Mouse (Mus musculus) CH12.LX (cell line): ENCODE measurements around the gene Kalrn. TPM values are rescaled to one million over a fixed set of nuclear protein-coding genes. Genes with fewer than 3 reads are reported as not detected.

Experiments used
- DNase-seq: peaks from one replicate; pipeline ENCODE4 v3.0.0-alpha.2; 2013; ENCODE audit errors: extremely low read depth
- H3K27ac ChIP-seq: 2 replicates; pipeline ENCODE4 v1.5.1; 2012; ENCODE audit warnings: low read depth, mild to moderate bottlenecking, control low read depth, moderate library complexity; ENCODE audit not compliant: insufficient read depth
- H3K27me3 ChIP-seq: replicated peaks from 2 replicates; pipeline ENCODE3; 2012; ENCODE audit warnings: inconsistent platforms
- H3K36me3 ChIP-seq, 2 experiments: replicated peaks in 1 of 2; 2 replicates each; pipeline versions ENCODE3 to v1.6.1; 2012; ENCODE audit warnings: inconsistent platforms in 1 of 2, low read length in 1 of 2, mild to moderate bottlenecking in 1 of 2, mixed read lengths in 1 of 2, moderate library complexity in 1 of 2; ENCODE audit not compliant: control insufficient read depth in 1 of 2, insufficient read depth in 1 of 2
- H3K4me1 ChIP-seq, 2 experiments: 2 replicates each; pipeline ENCODE4 v1.6.1; 2012; ENCODE audit warnings: inconsistent platforms in 1 of 2, moderate library complexity in 1 of 2; ENCODE audit not compliant: insufficient read depth in 2 of 2, control insufficient read depth in 1 of 2
- H3K4me2 ChIP-seq: 2 replicates; pipeline ENCODE4 v1.6.1; 2012; ENCODE audit warnings: low read depth, mild to moderate bottlenecking, control low read depth; ENCODE audit not compliant: poor library complexity, insufficient read depth, severe bottlenecking
- H3K4me3 ChIP-seq, 3 experiments: fragments of 150-350 bp in 1 of 3; sonication (generic) in 1 of 3; replicated peaks in 1 of 3; 2 replicates each; pipeline versions ENCODE3 to v1.5.1; 2011 to 2012; ENCODE audit warnings: low read depth in 2 of 3, low read length in 2 of 3, mild to moderate bottlenecking in 2 of 3, moderate library complexity in 2 of 3, control low read depth in 1 of 3, improper control_type of control experiment in 1 of 3, inconsistent platforms in 1 of 3, mixed read lengths in 1 of 3; ENCODE audit not compliant: poor library complexity in 1 of 3
- H3K79me2 ChIP-seq: replicated peaks from 2 replicates; pipeline ENCODE4 v1.6.1; 2012; ENCODE audit warnings: mild to moderate bottlenecking, moderate library complexity; ENCODE audit not compliant: control insufficient read depth, poor library complexity, insufficient read depth, severe bottlenecking; ENCODE audit errors: extremely low read depth
- H3K9ac ChIP-seq: 2 replicates; pipeline ENCODE4 v1.6.1; 2012; ENCODE audit warnings: low read depth, mild to moderate bottlenecking, control low read depth, moderate library complexity; ENCODE audit not compliant: insufficient read depth
- H3K9me3 ChIP-seq: replicated peaks from 2 replicates; pipeline ENCODE3; 2012; ENCODE audit warnings: low read length, inconsistent platforms, mixed read lengths
- BHLHE40 ChIP-seq: IDR thresholded peaks from 2 replicates; pipeline ENCODE4 v1.6.1; 2011; ENCODE audit warnings: mild to moderate bottlenecking, low read depth, low read length, improper control_type of control experiment
- CHD1 ChIP-seq: IDR thresholded peaks from 2 replicates; pipeline ENCODE4 v1.6.1; 2012; ENCODE audit warnings: low read depth, low read length, improper control_type of control experiment, inconsistent platforms
- CHD2 ChIP-seq: IDR thresholded peaks from 2 replicates; pipeline ENCODE4 v1.6.1; 2011; ENCODE audit warnings: low read length, improper control_type of control experiment
- CTCF ChIP-seq, 2 experiments: IDR thresholded peaks in 1 of 2; conservative IDR thresholded peaks in 1 of 2; 2 replicates each; pipeline ENCODE4 v1.5.1; 2011 to 2012; ENCODE audit warnings: low read depth in 2 of 2, low read length in 2 of 2, improper control_type of control experiment in 1 of 2, inconsistent platforms in 1 of 2, mild to moderate bottlenecking in 1 of 2, moderate library complexity in 1 of 2
- E2F4 ChIP-seq: IDR thresholded peaks from 2 replicates; pipeline ENCODE4 v1.6.1; 2011; ENCODE audit warnings: low read depth, low read length, improper control_type of control experiment; ENCODE audit not compliant: insufficient replicate concordance
- ELF1 ChIP-seq: IDR thresholded peaks from 2 replicates; pipeline ENCODE4 v1.6.1; 2014; ENCODE audit warnings: low read depth, mild to moderate bottlenecking, inconsistent platforms, low read length, improper control_type of control experiment
- EP300 ChIP-seq: IDR thresholded peaks from 2 replicates; pipeline ENCODE4 v1.6.1; 2011; ENCODE audit warnings: low read length, improper control_type of control experiment
- GABPA ChIP-seq: IDR thresholded peaks from 2 replicates; pipeline ENCODE4 v1.6.1; 2012; ENCODE audit warnings: low read depth, low read length, improper control_type of control experiment, inconsistent platforms; ENCODE audit not compliant: insufficient replicate concordance
- JUN ChIP-seq: IDR thresholded peaks from 2 replicates; pipeline ENCODE4 v1.6.1; 2011; ENCODE audit warnings: low read depth, mild to moderate bottlenecking, low read length, improper control_type of control experiment, moderate library complexity; ENCODE audit not compliant: insufficient read depth
- JUND ChIP-seq: conservative IDR thresholded peaks from 2 replicates; pipeline ENCODE4 v1.6.1; 2011; ENCODE audit warnings: low read depth, low read length, improper control_type of control experiment
- KAT2A ChIP-seq: IDR thresholded peaks from 2 replicates; pipeline ENCODE4 v1.6.1; 2012; ENCODE audit warnings: low read length, improper control_type of control experiment, inconsistent platforms; ENCODE audit not compliant: insufficient replicate concordance
- MAFK ChIP-seq: IDR thresholded peaks from 2 replicates; pipeline ENCODE4 v1.6.1; 2011; ENCODE audit warnings: low read length, improper control_type of control experiment; ENCODE audit not compliant: insufficient replicate concordance
- MAZ ChIP-seq: IDR thresholded peaks from 2 replicates; pipeline ENCODE4 v1.6.1; 2012; ENCODE audit warnings: low read depth, mild to moderate bottlenecking, inconsistent platforms, low read length, improper control_type of control experiment, moderate library complexity
- MXI1 ChIP-seq: IDR thresholded peaks from 2 replicates; pipeline ENCODE4 v1.6.1; 2011; ENCODE audit warnings: mild to moderate bottlenecking, low read depth, low read length, improper control_type of control experiment
- NELFE ChIP-seq: IDR thresholded peaks from 2 replicates; pipeline ENCODE4 v1.6.1; 2011; ENCODE audit warnings: low read depth, low read length, improper control_type of control experiment
- NRF1 ChIP-seq: IDR thresholded peaks from 2 replicates; pipeline ENCODE4 v1.6.1; 2014; ENCODE audit warnings: low read depth, mild to moderate bottlenecking, inconsistent platforms, low read length, improper control_type of control experiment, moderate library complexity
- PAX5 ChIP-seq: IDR thresholded peaks from 2 replicates; pipeline ENCODE4 v1.6.1; 2012; ENCODE audit warnings: low read length, inconsistent platforms, mixed read lengths
- POLR2AphosphoS2 ChIP-seq: IDR thresholded peaks from 2 replicates; pipeline ENCODE4 v1.6.1; 2011; ENCODE audit warnings: low read depth, low read length, improper control_type of control experiment
- RAD21 ChIP-seq: IDR thresholded peaks from 2 replicates; pipeline ENCODE4 v1.6.1; 2011; ENCODE audit warnings: low read depth, mild to moderate bottlenecking, low read length, improper control_type of control experiment, moderate library complexity
- SIN3A ChIP-seq: IDR thresholded peaks from 2 replicates; pipeline ENCODE4 v1.6.1; 2012; ENCODE audit warnings: low read length, improper control_type of control experiment, inconsistent platforms
- SMC3 ChIP-seq: IDR thresholded peaks from 2 replicates; pipeline ENCODE4 v1.6.1; 2011; ENCODE audit warnings: low read depth, low read length, improper control_type of control experiment
- UBTF ChIP-seq: IDR thresholded peaks from 2 replicates; pipeline ENCODE4 v1.6.1; 2012; ENCODE audit warnings: low read depth, mild to moderate bottlenecking, inconsistent platforms, low read length, improper control_type of control experiment, moderate library complexity
- ZNF384 ChIP-seq: IDR thresholded peaks from 2 replicates; pipeline ENCODE4 v1.6.1; 2012; ENCODE audit warnings: low read depth, low read length, improper control_type of control experiment, inconsistent platforms
- dilution Hi-C: fragments of 300-500 bp; cut with MboI; formaldehyde crosslinking; loops from 2 replicates; pipeline ENCODE4 v1.14.3; 2020; ENCODE audit warnings: low sequenced_read_pairs; ENCODE audit not compliant: extremely low pct_unique_long_range_greater_than_20kb, extremely low pct_ligation_motif_present
- in situ Hi-C: fragments of 300-500 bp; cut with MboI; formaldehyde crosslinking; loops from 3 replicates; pipeline ENCODE4 v1.14.3; 2019; ENCODE audit warnings: low sequenced_read_pairs, low pct_ligation_motif_present, low pct_unique_long_range_greater_than_20kb, mixed read lengths
- polyA plus RNA-seq: library from polyadenylated mRNA; unstranded; fragments of >175 nt; gene quantifications from 2 replicates; pipeline ENCODE4 v1.2.1, GENCODE M21; 2012; ENCODE audit warnings: low read depth; ENCODE audit not compliant: insufficient read length
- total RNA-seq, 2 experiments: library from RNA; depleted of rRNA; stranded (reverse); fragments of 300-350 nt in 1 of 2; fragments of >200 nt in 1 of 2; gene quantifications; 2 replicates each; pipeline ENCODE4 v1.2.3; 2012 to 2014

The Kalrn gene
- total and polyA plus RNA-seq, 3 experiments, result 0.08 to 0.09 TPM; not detected in 1

GRCm38 (mm10) chr16:33930785-33931184 lies 642.5 kb downstream of the Kalrn start:
- H3K9ac ChIP-seq, result no peak overlapping the region
- no peak for TF ChIP-seq BHLHE40
- no peak for TF ChIP-seq JUND
- TF ChIP-seq EP300, result no peak
- TF ChIP-seq MXI1, result no peak
- TF ChIP-seq RAD21, result no peak
- TF ChIP-seq MAFK, result no peak
- no peak for TF ChIP-seq UBTF
- TF ChIP-seq KAT2A, result no peak
- no peak for TF ChIP-seq GABPA
- TF ChIP-seq CTCF (conservative IDR thresholded peaks at IDR 0.05 in 1 of 2, IDR thresholded peaks at IDR 0.05 in 1 of 2; ENCODE audit: low read depth in 2 of 2, low read length in 2 of 2), result no peak
- TF ChIP-seq PAX5, result no peak
- no peak for TF ChIP-seq SMC3
- TF ChIP-seq CHD1, result no peak
- TF ChIP-seq CHD2, result no peak
- no peak for TF ChIP-seq POLR2AphosphoS2
- TF ChIP-seq E2F4, result no peak
- in situ Hi-C loops (no loop called here), dilution Hi-C loops (no loop called here)
- DNase-seq, result no peak
- H3K79me2 ChIP-seq, result no peaks in the 10 kb centered on the region
- no peak overlapping the region for H3K4me3 ChIP-seq
- peaks cover 52% of the 10 kb centered on the region for H3K27me3 ChIP-seq
- peaks cover 2% of the 10 kb centered on the region for H3K9me3 ChIP-seq
- no peaks in the 10 kb centered on the region for H3K4me1 ChIP-seq
- H3K4me2 ChIP-seq, result no peak overlapping the region
- H3K27ac ChIP-seq, result no peak overlapping the region
- H3K36me3 ChIP-seq, result no peaks in the 10 kb centered on the region

DNA sequence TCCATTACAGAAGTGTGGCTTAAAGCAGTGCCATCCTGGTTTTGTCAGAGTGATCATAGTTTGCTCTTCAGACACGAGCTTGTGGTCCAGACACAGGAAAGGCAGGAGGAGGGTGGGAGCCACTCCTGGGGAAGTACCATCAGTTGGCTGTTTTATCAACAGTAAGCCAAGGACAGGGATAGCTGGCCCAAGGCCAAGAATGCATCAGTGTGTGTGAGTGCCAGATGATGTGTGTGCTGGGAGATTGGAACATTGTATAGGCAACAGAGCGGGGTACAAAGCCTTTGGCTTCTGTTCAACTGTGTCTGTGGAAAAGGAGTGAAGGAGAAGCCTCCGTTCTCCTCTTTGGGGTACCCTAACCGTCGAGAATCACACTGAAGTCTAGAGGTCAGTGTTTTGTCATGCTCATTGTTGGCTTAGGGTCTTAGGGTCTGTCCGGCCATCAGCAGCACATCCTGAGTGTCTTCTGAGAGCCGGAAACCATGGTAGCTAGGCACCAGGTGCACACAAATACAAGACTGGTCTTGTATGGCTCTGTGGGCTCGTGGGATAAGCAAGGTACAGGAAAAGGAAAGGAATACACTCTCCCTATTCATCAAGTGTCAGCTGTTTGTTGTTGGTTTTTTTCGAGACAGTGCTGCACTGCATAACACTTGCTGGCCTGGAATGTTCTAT lies 644.4 kb downstream of the Kalrn start:
- H3K79me2 ChIP-seq, result no peaks in the 10 kb centered on the region
- DNase-seq, result no peak
- H3K9me3 ChIP-seq, result no peaks in the 10 kb centered on the region
- no peaks in the 10 kb centered on the region for H3K4me1 ChIP-seq
- no peaks in the 10 kb centered on the region for H3K36me3 ChIP-seq
- H3K4me3 ChIP-seq, result no peak overlapping the region
- H3K9ac ChIP-seq, result no peak overlapping the region
- in situ Hi-C loops, result no loop called here
- no peak overlapping the region for H3K4me2 ChIP-seq
- TF ChIP-seq MXI1 (no peak), MAZ (no peak), JUND (no peak), JUN (no peak), EP300 (no peak), ELF1 (no peak), SIN3A (no peak), KAT2A (no peak), CHD2 (no peak), NRF1 (no peak), ZNF384 (no peak), NELFE (no peak)
- H3K27ac ChIP-seq, result no peak overlapping the region
- dilution Hi-C loops, result no loop called here
- H3K27me3 ChIP-seq, result peaks cover 48% of the 10 kb centered on the region
